ENCODE assay signal across 22 mouse cellular contexts in the genomic region with DNA sequence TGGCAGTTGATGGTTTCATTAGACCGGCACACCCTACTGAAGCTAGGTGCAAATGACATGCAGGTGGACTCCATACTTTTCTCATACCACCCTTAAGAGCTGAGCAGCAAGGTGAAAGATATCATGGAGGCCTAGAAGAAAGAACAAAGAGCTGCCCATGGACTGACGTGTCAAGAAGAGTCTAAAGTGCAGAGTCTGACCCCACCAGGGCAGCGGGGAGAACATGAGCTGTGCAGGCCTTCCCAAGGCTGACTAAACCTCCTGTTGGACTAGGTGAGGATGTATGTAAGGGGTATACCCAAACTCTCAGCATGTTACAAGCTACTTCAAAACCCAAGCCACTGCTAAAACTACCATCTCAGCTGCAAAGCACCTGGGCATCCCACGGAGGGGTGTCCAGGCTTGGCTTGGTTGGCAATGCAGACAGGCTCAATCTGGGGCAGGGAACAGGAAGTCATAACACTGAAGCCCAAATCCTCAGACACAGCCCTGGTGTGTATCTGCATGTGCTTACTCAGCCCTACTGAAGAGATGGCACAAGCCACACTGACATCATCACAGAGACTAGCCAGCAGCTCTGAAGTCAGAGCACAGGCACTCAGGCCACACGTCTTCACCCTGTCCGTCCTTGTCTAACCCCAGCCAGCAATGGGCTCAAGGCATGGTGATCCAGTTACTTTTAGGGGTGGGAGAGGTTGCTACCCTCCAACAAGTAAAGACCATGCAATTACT. TPM values are rescaled to one million over a fixed set of nuclear protein-coding genes. Genes with fewer than 3 reads are reported as not detected.
A peak's percentile ranks its signal among the peaks of the same experiment; 100 is the strongest.
DNase-seq lines count a peak whose midpoint lies in the region; ATAC-seq and TF ChIP-seq lines count a peak whose summit lies in the region.
"Had no signal": no experiment of that assay in that cellular context is flagged by ENCODE, and none has a peak within 500 bp of the region (broad histone marks: within the 10 kb centered on the region; RNA-seq: fewer than 3 reads in every experiment).

No protein-coding gene starts in this region.

- intact Hi-C loops in gastrocnemius, adult 2 months (cut with DNase I) = no loop called here
- intact Hi-C loops in gastrocnemius, postnatal 36 days (cut with DNase I) = no loop called here

- no peaks in the 10 kb centered on the region for H3K27me3 ChIP-seq in kidney, embryonic 14.5 days (ENCODE audit: control insufficient read depth, insufficient read depth, low read length)
- no peaks in the 10 kb centered on the region for H3K27me3 ChIP-seq in kidney, embryonic 16.5 days (ENCODE audit: insufficient read depth, low read length)
- H3K27me3 ChIP-seq in liver, embryonic 13.5 days = no peaks in the 10 kb centered on the region
- no peaks in the 10 kb centered on the region for H3K27me3 ChIP-seq in liver, embryonic 11.5 days (replicated peaks; ENCODE audit: control insufficient read depth, insufficient read depth, low read length)
- H3K27me3 ChIP-seq in intestine, postnatal 0 days (replicated peaks; ENCODE audit: control insufficient read depth, insufficient read depth, low read length) = no peaks in the 10 kb centered on the region
- H3K27me3 ChIP-seq: embryonic facial prominence, embryonic 12.5 days; liver, embryonic 15.5 days had no signal

- H3K9ac ChIP-seq in kidney, embryonic 14.5 days (ENCODE audit: low read depth, low read length) = 0 out of 2 replicates have a peak overlapping the region, but pooled peaks have one; percentile 7
- H3K9ac ChIP-seq in kidney, embryonic 16.5 days (replicated peaks; ENCODE audit: low read length) = no peak overlapping the region
- H3K9ac ChIP-seq in liver, embryonic 13.5 days = no peak overlapping the region; the same call in 1 of the 2 replicates
- no peak overlapping the region for H3K9ac ChIP-seq in liver, embryonic 11.5 days (ENCODE audit: low read depth, low read length)
- H3K9ac ChIP-seq in intestine, postnatal 0 days (ENCODE audit: low read depth, low read length) = no peak overlapping the region
- H3K9ac ChIP-seq: embryonic facial prominence, embryonic 12.5 days; liver, embryonic 15.5 days had no signal

- ATAC-seq in kidney, embryonic 14.5 days (ENCODE audit: low FRiP score, low TSS enrichment) = no peak
- no peak for ATAC-seq in kidney, embryonic 16.5 days (ENCODE audit: low FRiP score, low TSS enrichment)
- no peak for ATAC-seq in liver, embryonic 13.5 days (ENCODE audit: low read depth)
- no peak for ATAC-seq in liver, embryonic 11.5 days (replicated peaks; ENCODE audit: low FRiP score)
- peak; percentile 75 for ATAC-seq in intestine, postnatal 0 days
- ATAC-seq: CD4-positive, CD25-positive, alpha-beta regulatory T cell, adult 4 months had no signal

- TF ChIP-seq CTCF in gastrocnemius, adult 2 months (IDR thresholded peaks at IDR 0.05) = no peak
- TF ChIP-seq CTCF in intestine, postnatal 0 days (IDR thresholded peaks at IDR 0.05; ENCODE audit: low read depth) = no peak

- no peaks in the 10 kb centered on the region for H3K9me3 ChIP-seq in kidney, embryonic 14.5 days (ENCODE audit: control insufficient read depth, low read length)
- H3K9me3 ChIP-seq in kidney, embryonic 16.5 days (ENCODE audit: low read length) = no peaks in the 10 kb centered on the region
- no peaks in the 10 kb centered on the region for H3K9me3 ChIP-seq in liver, embryonic 13.5 days (replicated peaks)
- H3K9me3 ChIP-seq in liver, embryonic 11.5 days (ENCODE audit: control insufficient read depth, low read length) = no peaks in the 10 kb centered on the region
- no peaks in the 10 kb centered on the region for H3K9me3 ChIP-seq in intestine, postnatal 0 days (ENCODE audit: control insufficient read depth)
- H3K9me3 ChIP-seq: embryonic facial prominence, embryonic 12.5 days; liver, embryonic 15.5 days had no signal

- WGBS in kidney, embryonic 14.5 days = 88% methylated on average over 6 of the region's 6 CpGs
- 90% methylated on average over 6 of the region's 6 CpGs for WGBS in kidney, embryonic 16.5 days
- WGBS in liver, embryonic 13.5 days (ENCODE audit: insufficient replicate concordance) = 78% methylated on average over 6 of the region's 6 CpGs
- 86% methylated on average over 6 of the region's 6 CpGs for WGBS in liver, embryonic 11.5 days
- WGBS in intestine, postnatal 0 days = 63% methylated on average over 6 of the region's 6 CpGs

- no peak overlapping the region for H3K4me2 ChIP-seq in kidney, embryonic 14.5 days (replicated peaks; ENCODE audit: low read depth, low read length)
- H3K4me2 ChIP-seq in kidney, embryonic 16.5 days (replicated peaks; ENCODE audit: low read depth, low read length) = no peak overlapping the region
- no peak overlapping the region for H3K4me2 ChIP-seq in liver, embryonic 13.5 days
- H3K4me2 ChIP-seq in liver, embryonic 11.5 days = no peak overlapping the region
- H3K4me2 ChIP-seq in intestine, postnatal 0 days (replicated peaks; ENCODE audit: low read depth) = no peak overlapping the region
- H3K4me2 ChIP-seq: embryonic facial prominence, embryonic 12.5 days; heart, embryonic 11.5 days; liver, embryonic 15.5 days; midbrain, embryonic 11.5 days had no signal

- H3K27ac ChIP-seq in gastrocnemius, adult 2 months = peak overlapping the region; percentile 35
- H3K27ac ChIP-seq in kidney, embryonic 14.5 days (ENCODE audit: low read depth, low read length) = no peak overlapping the region
- H3K27ac ChIP-seq in kidney, embryonic 16.5 days (ENCODE audit: low read length) = no peak overlapping the region
- H3K27ac ChIP-seq in liver, embryonic 13.5 days = peak overlapping the region; percentile 21; the same call in 1 of the 2 replicates
- no peak overlapping the region for H3K27ac ChIP-seq in liver, embryonic 11.5 days (ENCODE audit: low read depth, low read length)
- peak overlapping the region; percentile 80 for H3K27ac ChIP-seq in intestine, postnatal 0 days (ENCODE audit: low read depth, low read length)
- H3K27ac ChIP-seq: embryonic facial prominence, embryonic 12.5 days; left cerebral cortex, adult 2 months; liver, embryonic 15.5 days had no signal

- H3K4me1 ChIP-seq in kidney, embryonic 14.5 days (ENCODE audit: control insufficient read depth, insufficient read depth, low read length) = peaks cover 17% of the 10 kb centered on the region; the same call in 1 of the 2 replicates
- H3K4me1 ChIP-seq in kidney, embryonic 16.5 days (ENCODE audit: insufficient read depth, low read length) = peaks cover 17% of the 10 kb centered on the region
- peaks cover 46% of the 10 kb centered on the region for H3K4me1 ChIP-seq in liver, embryonic 13.5 days (replicated peaks)
- H3K4me1 ChIP-seq in liver, embryonic 11.5 days (replicated peaks; ENCODE audit: control insufficient read depth, insufficient read depth, low read length) = peaks cover 20% of the 10 kb centered on the region
- peaks cover 6% of the 10 kb centered on the region; the same call in 1 of the 2 replicates for H3K4me1 ChIP-seq in intestine, postnatal 0 days (replicated peaks; ENCODE audit: control insufficient read depth, insufficient read depth, low read length)

- DNase-seq in gastrocnemius, adult 2 months = peak; percentile 50
- DNase-seq in gastrocnemius, postnatal 36 days = no peak
- no peak for DNase-seq in liver, embryonic 13.5 days
- no peak for DNase-seq in liver, embryonic 11.5 days (ENCODE audit: low spot score)
- no peak for DNase-seq in cerebellum, adult 11 months
- DNase-seq: cerebellum, adult 18-20 months; cerebellum, postnatal 25 days; layer of hippocampus, adult 9-11 months; lung, postnatal 4 days; right cerebral cortex, postnatal 4 days had no signal

- H3K4me3 ChIP-seq in gastrocnemius, adult 2 months = no peak overlapping the region
- no peak overlapping the region for H3K4me3 ChIP-seq in kidney, embryonic 14.5 days (ENCODE audit: low read length)
- no peak overlapping the region for H3K4me3 ChIP-seq in kidney, embryonic 16.5 days (ENCODE audit: low read length)
- H3K4me3 ChIP-seq in liver, embryonic 13.5 days (replicated peaks) = no peak overlapping the region
- H3K4me3 ChIP-seq in liver, embryonic 11.5 days (ENCODE audit: low read depth, low read length) = no peak overlapping the region
- no peak overlapping the region for H3K4me3 ChIP-seq in intestine, postnatal 0 days (ENCODE audit: low read depth, low read length)
- H3K4me3 ChIP-seq: embryonic facial prominence, embryonic 12.5 days; left cerebral cortex, adult 2 months; liver, embryonic 15.5 days had no signal

- H3K36me3 ChIP-seq in kidney, embryonic 14.5 days (ENCODE audit: control insufficient read depth, insufficient read depth, low read length) = peaks cover 78% of the 10 kb centered on the region
- H3K36me3 ChIP-seq in kidney, embryonic 16.5 days (ENCODE audit: insufficient read depth, low read length) = peaks cover 61% of the 10 kb centered on the region
- H3K36me3 ChIP-seq in liver, embryonic 13.5 days = peaks cover 92% of the 10 kb centered on the region
- H3K36me3 ChIP-seq in liver, embryonic 11.5 days (ENCODE audit: control insufficient read depth, insufficient read depth, low read length) = peaks cover 71% of the 10 kb centered on the region
- peaks cover 58% of the 10 kb centered on the region for H3K36me3 ChIP-seq in intestine, postnatal 0 days (ENCODE audit: control insufficient read depth, insufficient read depth)

RNA-seq across cellular contexts. Expression of a gene that starts 5.8 kb away (rescaled TPM):
- 10 to 100 TPM; 69.0 to 75.6 TPM for total RNA-seq in gastrocnemius, adult 2 months (2021)
- total RNA-seq in gastrocnemius, postnatal 36 days (2021) = 10 to 100 TPM; 66.4 to 71.4 TPM
- 124 and 187 TPM in 2 replicates for polyA plus RNA-seq in kidney, embryonic 14.5 days (2014; fragmentation: Nextera tagmentation; extraction: Ambion mirVana)
- 240 and 248 TPM in 2 replicates for polyA plus RNA-seq in kidney, embryonic 16.5 days (2015; fragmentation: Nextera tagmentation; extraction: Ambion mirVana)
- 105 and 116 TPM in 2 replicates for polyA plus RNA-seq in liver, embryonic 13.5 days (2015; fragmentation: Nextera tagmentation; extraction: Ambion mirVana)
- 183 and 193 TPM in 2 replicates for polyA plus RNA-seq in liver, embryonic 11.5 days (2014; fragmentation: Nextera tagmentation; extraction: Ambion mirVana)
- polyA plus RNA-seq in intestine, postnatal 0 days (2015; fragmentation: Nextera tagmentation; extraction: Ambion mirVana) = 379 TPM in 2 replicates

RNA-seq across cellular contexts. Expression of a gene that starts 5.9 kb away (rescaled TPM):
- not detected for total RNA-seq in gastrocnemius, adult 2 months (2021)
- not detected for total RNA-seq in gastrocnemius, postnatal 36 days (2021)
- polyA plus RNA-seq in kidney, embryonic 14.5 days (2014; fragmentation: Nextera tagmentation; extraction: Ambion mirVana) = 0.09 TPM in 1 of 2 replicates, not detected in the other
- polyA plus RNA-seq in kidney, embryonic 16.5 days (2015; fragmentation: Nextera tagmentation; extraction: Ambion mirVana) = 0.07 and 0.10 TPM in 2 replicates
- 0.08 and 0.09 TPM in 2 replicates for polyA plus RNA-seq in liver, embryonic 13.5 days (2015; fragmentation: Nextera tagmentation; extraction: Ambion mirVana)
- polyA plus RNA-seq in liver, embryonic 11.5 days (2014; fragmentation: Nextera tagmentation; extraction: Ambion mirVana) = 0.10 and 0.16 TPM in 2 replicates
- 0.07 and 0.10 TPM in 2 replicates for polyA plus RNA-seq in intestine, postnatal 0 days (2015; fragmentation: Nextera tagmentation; extraction: Ambion mirVana)
- total RNA-seq: hematopoietic stem cell, adult 5-6 weeks had no signal
- polyA plus RNA-seq: embryonic facial prominence, embryonic 12.5 days; large intestine, adult 2 months; midbrain, embryonic 11.5 days; neural tube, embryonic 14.5 days had no signal

RNA-seq across cellular contexts. Expression of a gene that starts 11.6 kb away (rescaled TPM):
- total RNA-seq in gastrocnemius, adult 2 months (2021) = 10 to 100 TPM; 41.1 to 41.6 TPM
- total RNA-seq in gastrocnemius, postnatal 36 days (2021) = 10 to 100 TPM; 35.5 to 38.8 TPM
- 48.1 and 51.1 TPM in 2 replicates for polyA plus RNA-seq in kidney, embryonic 14.5 days (2014; fragmentation: Nextera tagmentation; extraction: Ambion mirVana)
- polyA plus RNA-seq in kidney, embryonic 16.5 days (2015; fragmentation: Nextera tagmentation; extraction: Ambion mirVana) = 61.0 and 63.9 TPM in 2 replicates
- polyA plus RNA-seq in liver, embryonic 13.5 days (2015; fragmentation: Nextera tagmentation; extraction: Ambion mirVana) = 39.7 and 43.6 TPM in 2 replicates
- 56.5 and 58.3 TPM in 2 replicates for polyA plus RNA-seq in liver, embryonic 11.5 days (2014; fragmentation: Nextera tagmentation; extraction: Ambion mirVana)
- polyA plus RNA-seq in intestine, postnatal 0 days (2015; fragmentation: Nextera tagmentation; extraction: Ambion mirVana) = 59.8 and 65.3 TPM in 2 replicates

RNA-seq across cellular contexts. Expression of a gene that starts 11.7 kb away (rescaled TPM):
- total RNA-seq in gastrocnemius, adult 2 months (2021) = 10 to 100 TPM; 12.4 to 16.1 TPM
- 10 to 100 TPM; 10.7 to 12.3 TPM for total RNA-seq in gastrocnemius, postnatal 36 days (2021)
- 40.1 and 46.5 TPM in 2 replicates for polyA plus RNA-seq in kidney, embryonic 14.5 days (2014; fragmentation: Nextera tagmentation; extraction: Ambion mirVana)
- 46.6 and 52.2 TPM in 2 replicates for polyA plus RNA-seq in kidney, embryonic 16.5 days (2015; fragmentation: Nextera tagmentation; extraction: Ambion mirVana)
- polyA plus RNA-seq in liver, embryonic 13.5 days (2015; fragmentation: Nextera tagmentation; extraction: Ambion mirVana) = 36.6 and 41.6 TPM in 2 replicates
- 61.5 and 64.7 TPM in 2 replicates for polyA plus RNA-seq in liver, embryonic 11.5 days (2014; fragmentation: Nextera tagmentation; extraction: Ambion mirVana)
- 33.2 and 33.5 TPM in 2 replicates for polyA plus RNA-seq in intestine, postnatal 0 days (2015; fragmentation: Nextera tagmentation; extraction: Ambion mirVana)

RNA-seq across cellular contexts. Expression of a gene that starts 17.3 kb away (rescaled TPM):
- 100 to 1,000 TPM; 261 to 309 TPM for total RNA-seq in gastrocnemius, adult 2 months (2021)
- total RNA-seq in gastrocnemius, postnatal 36 days (2021) = 100 to 1,000 TPM; 206 to 267 TPM
- polyA plus RNA-seq in kidney, embryonic 14.5 days (2014; fragmentation: Nextera tagmentation; extraction: Ambion mirVana) = 790 and 884 TPM in 2 replicates
- polyA plus RNA-seq in kidney, embryonic 16.5 days (2015; fragmentation: Nextera tagmentation; extraction: Ambion mirVana) = 574 and 624 TPM in 2 replicates
- 557 and 577 TPM in 2 replicates for polyA plus RNA-seq in liver, embryonic 13.5 days (2015; fragmentation: Nextera tagmentation; extraction: Ambion mirVana)
- polyA plus RNA-seq in liver, embryonic 11.5 days (2014; fragmentation: Nextera tagmentation; extraction: Ambion mirVana) = 874 and 991 TPM in 2 replicates
- polyA plus RNA-seq in intestine, postnatal 0 days (2015; fragmentation: Nextera tagmentation; extraction: Ambion mirVana) = 407 and 410 TPM in 2 replicates

Comparison
In these comparisons a context has a peak if more than half of its experiments do, and no peak if none do; other contexts are left out.
1. H3K27ac ChIP-seq: peak in gastrocnemius, adult 2 months (single experiment), liver, embryonic 13.5 days (single experiment) and intestine, postnatal 0 days (single experiment); none in kidney, embryonic 14.5 days (single experiment), kidney, embryonic 16.5 days (single experiment) and liver, embryonic 11.5 days (single experiment).